Mouse (Mus musculus) heart, embryonic 12.5 days (tissue): ENCODE measurements around the gene Fndc11. TPM values are rescaled to one million over a fixed set of nuclear protein-coding genes. Genes with fewer than 3 reads are reported as not detected.

ENCODE experiments used
- ATAC-seq: fragments of 200-750 bp; cut with Nextera tagmentation; 2 replicates; pipeline ENCODE4 v1.8.0; 2017; ENCODE audit warnings: moderate TSS enrichment, moderate library complexity; ENCODE audit not compliant: insufficient number of reproducible peaks, low FRiP score
- H3K27ac ChIP-seq: fragments of 300-500 bp; sonication (generic); 2 replicates; pipeline ENCODE4 v1.5.1; 2016; ENCODE audit warnings: mild to moderate bottlenecking, moderate library complexity; ENCODE audit not compliant: poor library complexity, severe bottlenecking
- H3K27me3 ChIP-seq: fragments of 300-500 bp; sonication (generic); replicated peaks from 2 replicates; pipeline ENCODE4 v1.6.1; 2016; ENCODE audit warnings: mild to moderate bottlenecking, moderate library complexity
- H3K36me3 ChIP-seq: fragments of 300-500 bp; sonication (generic); 2 replicates; pipeline ENCODE4 v1.6.1; 2016; ENCODE audit warnings: mild to moderate bottlenecking, moderate library complexity
- H3K4me1 ChIP-seq: fragments of 300-500 bp; sonication (generic); replicated peaks from 2 replicates; pipeline ENCODE4 v1.6.1; 2016; ENCODE audit warnings: mild to moderate bottlenecking
- H3K4me2 ChIP-seq: fragments of 300-500 bp; sonication (generic); 2 replicates; pipeline ENCODE4 v1.6.1; 2016; ENCODE audit warnings: mild to moderate bottlenecking, moderate library complexity
- H3K4me3 ChIP-seq: fragments of 300-500 bp; sonication (generic); 2 replicates; pipeline ENCODE4 v1.5.1; 2016; ENCODE audit warnings: mild to moderate bottlenecking
- H3K9ac ChIP-seq: fragments of 300-500 bp; sonication (generic); 2 replicates; pipeline ENCODE4 v1.6.1; 2016; ENCODE audit warnings: mild to moderate bottlenecking, moderate library complexity
- H3K9me3 ChIP-seq: fragments of 300-500 bp; sonication (generic); replicated peaks from 2 replicates; pipeline ENCODE4 v1.6.1; 2016; ENCODE audit warnings: mild to moderate bottlenecking, moderate library complexity
- WGBS: fragments of 180-500 bp; shearing (Covaris S2); methylation state at CpG from one replicate; pipeline ENCODE4 v1.1.7; 2016; 5-methylcytosine and 5-hydroxymethylcytosine counted together
- polyA plus RNA-seq: library from polyadenylated mRNA; unstranded; fragments of >200 nt; fragmentation: Nextera tagmentation; extraction: Ambion mirVana; gene quantifications from 2 replicates; pipeline ENCODE4 v1.2.1, GENCODE M21; 2016

The Fndc11 gene
- polyA plus RNA-seq, 1 experiment from 2014 or later = not detected

DNA sequence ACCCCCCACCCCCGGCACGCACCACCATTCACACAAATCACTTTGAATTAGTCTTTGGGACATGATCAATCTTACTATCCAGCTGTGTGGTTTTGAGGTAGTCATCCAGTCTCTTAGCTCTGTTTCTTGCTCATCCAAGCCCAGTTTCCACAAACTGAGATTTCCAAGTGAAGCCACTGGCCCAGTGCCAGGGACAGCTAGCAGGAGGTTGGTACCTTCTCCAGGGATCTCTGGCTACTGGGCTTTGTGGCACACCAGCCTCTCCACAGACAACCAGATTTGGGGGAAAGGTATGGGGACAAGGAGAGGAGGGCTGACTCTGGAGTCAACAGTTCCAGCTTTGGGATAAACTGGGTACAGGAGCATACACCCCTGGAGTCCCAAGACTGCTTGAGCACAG is 548 bp downstream of the Fndc11 start:
- WGBS = 56% methylated on average over 2 of the region's 2 CpGs
- no peak for ATAC-seq
- no peaks in the 10 kb centered on the region for H3K36me3 ChIP-seq
- H3K9me3 ChIP-seq = no peaks in the 10 kb centered on the region
- H3K9ac ChIP-seq = no peak overlapping the region
- peak overlapping the region; percentile 72 for H3K4me2 ChIP-seq
- H3K4me3 ChIP-seq = peak overlapping the region; percentile 37; the same call in 1 of the 2 replicates
- peaks cover 19% of the 10 kb centered on the region for H3K27me3 ChIP-seq
- H3K4me1 ChIP-seq = peaks cover 16% of the 10 kb centered on the region
- no peak overlapping the region for H3K27ac ChIP-seq

DNA sequence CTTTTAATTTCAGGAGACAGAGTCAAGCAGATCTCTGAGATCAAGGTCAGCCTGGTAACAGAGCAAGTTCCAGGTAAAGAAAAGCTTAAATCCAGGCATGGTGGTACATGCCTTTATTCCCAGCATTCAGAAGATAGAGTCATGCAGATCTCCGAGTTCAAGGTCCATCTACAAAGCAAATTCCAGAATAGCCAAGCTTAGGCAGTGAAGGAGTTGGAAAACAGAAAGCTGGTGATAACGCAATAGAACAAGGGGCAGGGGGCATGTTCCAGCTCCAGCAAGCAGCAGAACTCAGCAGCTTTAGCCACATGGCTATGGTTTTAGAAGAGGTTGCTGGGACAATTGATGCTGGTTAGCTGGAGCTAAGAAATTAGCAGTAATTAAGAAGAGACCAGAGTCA is 5.2 kb downstream of the Fndc11 start:
- Histone ChIP-seq H3K4me1 (peaks cover 5% of the 10 kb centered on the region), H3K9me3 (no peaks in the 10 kb centered on the region), H3K4me2 (no peak overlapping the region), H3K27me3 (peaks cover 10% of the 10 kb centered on the region; the same call in 1 of the 2 replicates), H3K4me3 (no peak overlapping the region), H3K9ac (no peak overlapping the region), H3K36me3 (peaks cover 20% of the 10 kb centered on the region), H3K27ac (no peak overlapping the region)
- WGBS = 69% methylated on average over 2 of the region's 2 CpGs
- ATAC-seq = no peak

DNA sequence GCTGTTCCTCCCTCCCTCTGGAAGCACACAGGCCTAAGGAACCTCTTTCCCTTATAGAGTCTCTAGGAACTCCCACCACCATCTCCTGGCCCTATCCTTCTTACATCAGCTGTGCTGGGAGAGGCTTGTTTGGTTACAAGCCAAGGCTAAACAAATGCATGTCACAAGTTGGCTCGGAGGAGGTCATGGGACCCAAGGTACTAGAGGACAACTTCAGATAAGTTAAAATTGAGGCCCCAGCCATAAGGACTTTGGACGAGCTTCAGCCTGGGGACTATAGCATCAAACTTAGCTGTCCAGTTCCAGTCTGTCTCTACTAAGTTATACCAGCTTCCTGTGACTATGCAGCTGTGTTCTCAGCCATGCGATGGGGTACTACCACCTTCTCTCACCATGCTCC is 7.3 kb downstream of the Fndc11 start:
- Histone ChIP-seq H3K27me3 (no peaks in the 10 kb centered on the region), H3K4me1 (no peaks in the 10 kb centered on the region), H3K9me3 (no peaks in the 10 kb centered on the region), H3K9ac (no peak overlapping the region), H3K36me3 (peaks cover 36% of the 10 kb centered on the region), H3K4me2 (no peak overlapping the region), H3K27ac (no peak overlapping the region), H3K4me3 (no peak overlapping the region)
- no peak for ATAC-seq
- WGBS = 70% methylated on average over 3 of the region's 3 CpGs

DNA sequence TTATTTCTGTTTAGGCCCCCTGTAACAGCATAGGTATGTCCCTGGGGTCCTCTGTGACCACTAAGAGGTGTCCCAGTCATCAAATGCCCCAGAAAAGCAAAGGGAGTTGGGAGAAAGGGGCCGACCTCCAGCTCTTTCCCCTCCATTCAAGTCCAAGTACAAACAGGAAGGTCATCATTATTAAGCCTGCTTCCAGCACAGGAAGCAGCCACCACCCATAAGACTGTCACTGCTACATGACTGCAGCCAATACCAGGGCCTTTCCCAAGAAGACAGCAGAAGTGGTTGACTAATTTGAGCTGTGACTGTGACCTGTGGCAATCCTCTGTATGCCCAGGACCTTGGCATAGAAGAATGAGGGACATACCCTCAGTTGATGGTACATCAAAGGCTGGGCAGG is 8.5 kb downstream of the Fndc11 start:
- no peak overlapping the region for H3K4me2 ChIP-seq
- no peak overlapping the region for H3K4me3 ChIP-seq
- H3K9me3 ChIP-seq = no peaks in the 10 kb centered on the region
- H3K27me3 ChIP-seq = no peaks in the 10 kb centered on the region; the same call in 1 of the 2 replicates
- WGBS = 59% methylated on average over 1 of the region's 1 CpGs
- no peaks in the 10 kb centered on the region for H3K4me1 ChIP-seq
- H3K9ac ChIP-seq = no peak overlapping the region; the same call in 1 of the 2 replicates
- no peak for ATAC-seq
- H3K36me3 ChIP-seq = peaks cover 48% of the 10 kb centered on the region
- no peak overlapping the region for H3K27ac ChIP-seq

DNA sequence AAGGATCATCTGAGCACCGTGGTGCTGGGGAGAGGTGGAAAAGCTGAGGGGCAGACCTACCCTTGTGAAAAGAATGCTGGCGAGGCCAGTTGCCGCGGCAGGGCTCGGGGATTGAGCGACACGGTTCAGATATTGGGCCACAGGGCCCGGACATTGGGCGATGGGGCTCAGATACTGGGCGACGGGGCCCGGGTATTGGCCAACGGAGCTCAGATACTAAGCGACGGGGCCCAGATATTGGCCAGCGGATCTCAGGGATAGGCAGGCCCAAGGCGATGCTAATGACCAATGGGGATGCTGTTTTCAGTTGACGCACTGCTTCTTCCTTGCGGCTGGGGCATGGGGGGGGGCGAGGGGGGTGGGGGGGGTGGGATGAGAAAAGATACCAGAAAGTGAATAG is 11.4 kb downstream of the Fndc11 start:
- H3K27ac ChIP-seq = no peak overlapping the region
- H3K4me3 ChIP-seq = no peak overlapping the region
- H3K4me2 ChIP-seq = no peak overlapping the region
- H3K4me1 ChIP-seq = no peaks in the 10 kb centered on the region
- no peaks in the 10 kb centered on the region for H3K9me3 ChIP-seq
- peaks cover 57% of the 10 kb centered on the region for H3K36me3 ChIP-seq
- ATAC-seq = no peak
- H3K27me3 ChIP-seq = no peaks in the 10 kb centered on the region; the same call in 1 of the 2 replicates
- 67% methylated on average over 20 of the region's 20 CpGs for WGBS
- H3K9ac ChIP-seq = no peak overlapping the region

DNA sequence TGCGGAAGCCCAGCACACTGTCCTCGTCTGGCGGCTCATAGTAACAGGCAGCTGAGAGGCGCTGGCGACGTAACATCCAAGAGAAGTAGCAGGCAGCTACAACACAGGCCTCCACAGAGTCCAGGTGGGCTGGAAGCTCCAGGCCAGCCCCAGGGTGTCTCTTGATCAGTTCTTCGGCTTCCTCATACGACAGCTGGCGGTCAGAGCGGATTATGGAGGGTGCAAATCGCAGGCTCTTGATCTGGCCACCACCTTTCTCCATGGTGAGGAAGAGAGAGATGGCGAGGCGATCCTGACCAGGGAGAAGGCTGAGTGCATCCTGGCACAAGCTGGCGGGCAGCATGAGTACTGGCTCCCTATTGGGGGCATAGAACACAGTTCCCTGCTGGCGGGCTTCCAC is 13.6 kb downstream of the Fndc11 start:
- Histone ChIP-seq H3K9ac (no peak overlapping the region), H3K4me1 (no peaks in the 10 kb centered on the region), H3K36me3 (peaks cover 63% of the 10 kb centered on the region), H3K9me3 (no peaks in the 10 kb centered on the region), H3K27me3 (no peaks in the 10 kb centered on the region; the same call in 1 of the 2 replicates), H3K4me3 (no peak overlapping the region), H3K4me2 (no peak overlapping the region), H3K27ac (no peak overlapping the region)
- no peak for ATAC-seq
- WGBS = 82% methylated on average over 15 of the region's 15 CpGs

DNA sequence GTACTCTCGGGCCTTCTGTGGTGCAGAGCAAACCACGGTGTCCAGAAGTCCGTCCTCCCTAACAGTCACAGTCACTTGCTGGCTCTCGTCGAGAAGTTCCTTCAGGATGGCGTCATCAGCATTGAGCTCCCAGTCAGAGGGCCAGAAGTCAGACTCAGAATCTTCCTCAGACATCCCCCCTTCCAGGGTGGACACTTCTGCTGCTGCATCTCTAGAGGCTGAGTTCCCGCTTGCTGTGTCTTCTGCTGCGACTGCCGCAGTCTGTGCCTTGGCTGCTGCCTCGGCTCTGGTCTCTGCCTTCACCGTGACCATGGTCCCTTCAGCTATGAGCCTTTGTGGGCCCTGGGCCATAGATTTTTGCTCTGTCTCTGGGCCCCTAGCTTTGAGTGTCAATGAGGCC is 14.9 kb downstream of the Fndc11 start:
- Histone ChIP-seq H3K9me3 (no peaks in the 10 kb centered on the region), H3K4me3 (no peak overlapping the region), H3K9ac (no peak overlapping the region), H3K36me3 (peaks cover 53% of the 10 kb centered on the region), H3K4me2 (no peak overlapping the region), H3K4me1 (no peaks in the 10 kb centered on the region), H3K27ac (no peak overlapping the region), H3K27me3 (no peaks in the 10 kb centered on the region; the same call in 1 of the 2 replicates)
- 91% methylated on average over 11 of the region's 11 CpGs for WGBS
- no peak for ATAC-seq

DNA sequence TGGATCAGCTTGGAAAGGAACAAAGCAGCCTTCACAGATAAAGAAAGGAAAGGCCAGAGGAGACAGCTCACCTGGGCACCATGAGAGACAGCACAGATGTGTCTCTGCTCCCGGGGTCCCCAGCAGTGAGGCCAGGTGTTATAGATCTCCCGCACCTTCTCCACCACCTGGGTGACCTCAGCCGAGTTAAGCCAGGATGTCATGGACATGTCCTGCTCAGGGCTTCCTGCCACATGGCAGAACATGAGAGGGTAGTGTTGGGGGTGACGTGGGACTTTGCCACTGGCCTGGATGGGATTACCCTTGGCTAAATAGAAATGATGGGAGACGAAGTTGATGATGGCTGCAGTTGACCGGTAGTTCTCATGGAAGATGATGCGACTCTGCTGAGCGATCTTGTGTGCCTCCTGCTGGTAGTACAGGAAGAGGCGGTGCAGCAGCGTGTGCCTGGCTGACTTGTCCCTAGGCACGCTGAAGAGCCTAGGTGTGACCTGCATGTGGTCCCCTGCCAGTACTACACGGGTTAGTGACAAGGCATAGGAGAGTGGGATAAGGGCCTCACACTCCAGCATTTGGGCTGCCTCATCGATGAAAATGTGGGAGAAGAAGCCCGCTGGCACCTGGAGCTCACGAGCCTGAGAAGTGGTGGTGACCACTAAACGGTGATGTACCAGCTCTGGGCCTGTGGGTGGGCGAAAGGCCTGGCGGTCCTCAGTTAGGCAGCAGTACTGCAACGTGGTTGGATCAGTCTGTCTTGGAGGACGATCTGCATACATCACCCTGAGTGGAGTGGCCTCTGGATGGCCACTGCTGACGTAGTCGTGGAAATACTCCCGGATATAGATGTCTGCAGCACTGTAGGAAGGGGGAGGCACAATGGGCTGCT is 16.1 kb downstream of the Fndc11 start:
- Histone ChIP-seq H3K27ac (no peak overlapping the region), H3K4me3 (no peak overlapping the region), H3K27me3 (no peaks in the 10 kb centered on the region; the same call in 1 of the 2 replicates), H3K4me2 (no peak overlapping the region), H3K36me3 (peaks cover 44% of the 10 kb centered on the region), H3K9me3 (no peaks in the 10 kb centered on the region), H3K9ac (no peak overlapping the region), H3K4me1 (no peaks in the 10 kb centered on the region)
- no peak for ATAC-seq
- WGBS = 77% methylated on average over 23 of the region's 23 CpGs

DNA sequence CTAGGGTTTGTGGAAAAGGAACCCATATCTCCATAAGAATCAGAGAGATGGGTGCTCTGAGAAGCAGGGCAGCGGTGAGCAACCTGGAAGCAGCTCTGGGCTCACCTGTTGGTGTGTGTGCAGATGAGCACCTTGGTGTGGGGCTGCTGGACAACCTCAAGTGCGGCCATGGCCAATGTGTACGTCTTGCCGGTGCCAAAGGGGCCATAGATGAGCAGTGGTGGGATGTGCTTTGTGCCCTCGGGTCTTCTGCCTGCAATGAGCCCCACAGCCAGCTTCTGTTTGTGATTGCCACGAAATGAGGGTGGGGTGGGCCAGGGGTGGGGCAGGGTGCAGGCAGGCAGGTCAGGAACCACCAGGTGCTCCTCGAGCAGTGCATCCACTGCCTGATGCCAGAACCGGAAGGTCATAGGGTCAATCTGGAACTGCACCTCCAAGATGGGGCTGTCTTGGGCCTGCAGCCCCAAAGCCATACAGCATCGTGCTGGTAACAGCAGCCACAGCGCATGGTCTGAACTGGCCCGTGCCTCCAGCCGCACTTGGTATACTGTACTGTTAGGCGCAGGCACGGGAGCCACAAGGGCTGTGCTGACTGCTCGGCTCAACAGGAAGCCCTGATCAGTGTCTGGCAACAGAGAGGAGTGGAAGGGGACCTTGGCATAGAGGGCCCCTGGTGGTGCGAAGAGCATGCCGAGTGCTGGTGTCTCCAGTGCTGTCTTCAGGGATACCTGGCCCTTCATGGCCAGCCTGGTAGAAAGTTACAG is 17.6 kb downstream of the Fndc11 start:
- Histone ChIP-seq H3K27me3 (no peaks in the 10 kb centered on the region; the same call in 1 of the 2 replicates), H3K9me3 (no peaks in the 10 kb centered on the region), H3K4me1 (peaks cover 7% of the 10 kb centered on the region; the same call in 1 of the 2 replicates), H3K27ac (no peak overlapping the region), H3K4me3 (no peak overlapping the region), H3K9ac (no peak overlapping the region), H3K36me3 (peaks cover 34% of the 10 kb centered on the region), H3K4me2 (no peak overlapping the region)
- no peak for ATAC-seq
- 87% methylated on average over 17 of the region's 17 CpGs for WGBS

DNA sequence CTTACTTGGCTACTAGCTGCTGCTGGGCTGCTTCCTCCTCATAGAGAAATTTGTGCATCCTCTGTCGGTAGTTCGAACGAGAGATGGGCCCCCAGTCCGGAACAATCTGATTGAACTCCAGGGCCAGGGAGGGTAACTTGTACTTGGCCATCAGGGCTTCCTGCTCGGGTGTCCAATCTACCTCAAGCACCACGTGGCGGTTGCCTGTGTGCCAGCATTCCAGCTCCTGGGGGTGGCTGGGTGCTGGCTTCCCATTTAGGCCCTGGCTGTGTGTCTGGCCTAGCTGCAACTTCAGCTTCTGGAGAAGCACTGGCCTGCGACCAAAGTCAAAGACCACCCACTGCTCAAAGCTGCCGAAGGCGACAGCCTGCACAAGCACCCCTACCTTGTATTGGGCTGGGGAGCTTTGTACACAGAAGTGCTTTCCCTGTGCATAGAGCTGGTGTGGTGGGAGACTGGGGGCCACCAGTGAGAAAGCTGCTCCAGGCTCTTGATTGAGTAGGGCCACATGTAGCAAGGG is 18.3 kb downstream of the Fndc11 start:
- no peak for ATAC-seq
- Histone ChIP-seq H3K4me1 (peaks cover 8% of the 10 kb centered on the region; the same call in 1 of the 2 replicates), H3K27me3 (no peaks in the 10 kb centered on the region), H3K9ac (no peak overlapping the region), H3K27ac (no peak overlapping the region), H3K4me2 (no peak overlapping the region), H3K36me3 (peaks cover 27% of the 10 kb centered on the region), H3K9me3 (no peaks in the 10 kb centered on the region), H3K4me3 (no peak overlapping the region)
- WGBS = 76% methylated on average over 10 of the region's 10 CpGs

DNA sequence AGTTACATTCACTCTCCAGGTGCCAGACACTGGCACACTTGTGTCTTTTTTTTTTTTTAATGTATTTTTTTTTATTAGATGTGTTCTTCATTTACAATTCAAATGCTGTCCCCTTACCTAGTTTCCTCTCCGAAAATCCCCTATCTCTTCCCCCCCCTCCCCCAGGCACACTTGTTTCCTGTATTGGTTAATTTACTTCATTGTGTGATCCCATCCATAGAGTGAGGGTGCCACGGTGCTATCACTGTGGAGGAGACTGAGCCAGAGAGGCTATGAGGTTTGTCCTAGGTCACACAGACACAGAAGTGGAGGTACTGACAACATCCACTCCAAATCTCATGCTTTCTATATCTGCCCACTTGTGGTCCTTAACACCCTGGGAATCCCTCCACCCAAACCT is 19.0 kb downstream of the Fndc11 start:
- Histone ChIP-seq H3K4me3 (no peak overlapping the region), H3K27me3 (no peaks in the 10 kb centered on the region), H3K9me3 (no peaks in the 10 kb centered on the region), H3K4me1 (peaks cover 8% of the 10 kb centered on the region; the same call in 1 of the 2 replicates), H3K9ac (no peak overlapping the region), H3K27ac (no peak overlapping the region), H3K36me3 (peaks cover 21% of the 10 kb centered on the region), H3K4me2 (no peak overlapping the region)
- 63% methylated on average over 2 of the region's 2 CpGs for WGBS
- ATAC-seq = no peak
